Mouse (Mus musculus): ENCODE measurements around the gene Dmc1. TPM values are rescaled to one million over a fixed set of nuclear protein-coding genes. Genes with fewer than 3 reads are reported as not detected.
A peak's percentile ranks its signal among the peaks of the same experiment; 100 is the strongest.

Dmc1 gene
- polyA plus RNA-seq, 1 experiment from 2014 or later = 1.5 TPM

- Histone ChIP-seq H3K27ac (replicated peaks; ENCODE audit: low read depth, low read length) (no peak overlapping the region), H3K9me3 (replicated peaks; ENCODE audit: control insufficient read depth, low read length) (no peaks in the 10 kb centered on the region), H3K27me3 (ENCODE audit: control insufficient read depth, insufficient read depth, low read length) (no peaks in the 10 kb centered on the region), H3K4me3 (ENCODE audit: low read depth, low read length) (no peak overlapping the region), H3K4me2 (ENCODE audit: low read depth, low read length) (no peak overlapping the region), H3K36me3 (replicated peaks; ENCODE audit: control insufficient read depth, insufficient read depth, low read depth, low read length) (no peaks in the 10 kb centered on the region), H3K9ac (replicated peaks; ENCODE audit: low read length) (no peak overlapping the region), H3K4me1 (ENCODE audit: control insufficient read depth, insufficient read depth, low read length) (no peaks in the 10 kb centered on the region)
- WGBS = 73% methylated on average over 5 of the region's 5 CpGs
- DNase-seq (ENCODE audit: low spot score) (no peak), ATAC-seq (replicated peaks; ENCODE audit: insufficient number of reproducible peaks, low FRiP score, low TSS enrichment, low read depth) (no peak)
These were observed 52.3 kb downstream of the Dmc1 start for GRCm38 (mm10) chr15:79552566-79552965.

- Histone ChIP-seq H3K4me3 (ENCODE audit: low read depth, low read length) (no peak overlapping the region), H3K4me2 (ENCODE audit: low read depth, low read length) (no peak overlapping the region), H3K27me3 (ENCODE audit: control insufficient read depth, insufficient read depth, low read length) (no peaks in the 10 kb centered on the region), H3K27ac (replicated peaks; ENCODE audit: low read depth, low read length) (no peak overlapping the region), H3K36me3 (replicated peaks; ENCODE audit: control insufficient read depth, insufficient read depth, low read depth, low read length) (peaks cover 6% of the 10 kb centered on the region), H3K9me3 (replicated peaks; ENCODE audit: control insufficient read depth, low read length) (no peaks in the 10 kb centered on the region), H3K9ac (replicated peaks; ENCODE audit: low read length) (no peak overlapping the region), H3K4me1 (ENCODE audit: control insufficient read depth, insufficient read depth, low read length) (no peaks in the 10 kb centered on the region)
- 96% methylated on average over 2 of the region's 2 CpGs for WGBS
- DNase-seq (ENCODE audit: low spot score) (no peak), ATAC-seq (replicated peaks; ENCODE audit: insufficient number of reproducible peaks, low FRiP score, low TSS enrichment, low read depth) (no peak)
These were observed 56.7 kb downstream of the Dmc1 start for GRCm38 (mm10) chr15:79548226-79548625.

- peak; percentile 21; the same call in 1 of the 2 replicates for ATAC-seq (replicated peaks; ENCODE audit: insufficient number of reproducible peaks, low FRiP score, low TSS enrichment, low read depth)
- no peaks in the 10 kb centered on the region for H3K9me3 ChIP-seq (replicated peaks; ENCODE audit: control insufficient read depth, low read length)
- H3K9ac ChIP-seq (replicated peaks; ENCODE audit: low read length) = peak overlapping the region; percentile 82
- no peaks in the 10 kb centered on the region for H3K4me1 ChIP-seq (ENCODE audit: control insufficient read depth, insufficient read depth, low read length)
- peak overlapping the region; percentile 93 for H3K4me3 ChIP-seq (ENCODE audit: low read depth, low read length)
- H3K27ac ChIP-seq (replicated peaks; ENCODE audit: low read depth, low read length) = peak overlapping the region; percentile 95
- DNase-seq (ENCODE audit: low spot score) = no peak
- 80% methylated on average over 17 of the region's 17 CpGs for WGBS
- no peaks in the 10 kb centered on the region for H3K27me3 ChIP-seq (ENCODE audit: control insufficient read depth, insufficient read depth, low read length)
- peak overlapping the region; percentile 74 for H3K4me2 ChIP-seq (ENCODE audit: low read depth, low read length)
- H3K36me3 ChIP-seq (replicated peaks; ENCODE audit: control insufficient read depth, insufficient read depth, low read depth, low read length) = peaks cover 9% of the 10 kb centered on the region
These were observed 57.6 kb downstream of the Dmc1 start for GRCm38 (mm10) chr15:79547289-79547820.

- WGBS = 2% methylated on average over 84 of the region's 84 CpGs
- Histone ChIP-seq H3K27me3 (ENCODE audit: control insufficient read depth, insufficient read depth, low read length) (no peaks in the 10 kb centered on the region), H3K27ac (replicated peaks; ENCODE audit: low read depth, low read length) (peak within 1 kb of the TSS; percentile 95), H3K9me3 (replicated peaks; ENCODE audit: control insufficient read depth, low read length) (no peaks in the 10 kb centered on the region), H3K9ac (replicated peaks; ENCODE audit: low read length) (peak within 1 kb of the TSS; percentile 99), H3K4me3 (ENCODE audit: low read depth, low read length) (peak within 1 kb of the TSS; percentile 93), H3K4me2 (ENCODE audit: low read depth, low read length) (peak within 1 kb of the TSS; percentile 80), H3K36me3 (replicated peaks; ENCODE audit: control insufficient read depth, insufficient read depth, low read depth, low read length) (peaks cover 9% of the 10 kb centered on the region), H3K4me1 (ENCODE audit: control insufficient read depth, insufficient read depth, low read length) (no peaks in the 10 kb centered on the region)
- peak; percentile 99 for DNase-seq (ENCODE audit: low spot score)
- peak; percentile 94 for ATAC-seq (replicated peaks; ENCODE audit: insufficient number of reproducible peaks, low FRiP score, low TSS enrichment, low read depth)
These were observed 58.3 kb downstream of the Dmc1 start, which contains the start of gene Ddx17 for GRCm38 (mm10) chr15:79546410-79547288. Gene Ddx17 (minus strand): TSS chr15:79546741.

DNA sequence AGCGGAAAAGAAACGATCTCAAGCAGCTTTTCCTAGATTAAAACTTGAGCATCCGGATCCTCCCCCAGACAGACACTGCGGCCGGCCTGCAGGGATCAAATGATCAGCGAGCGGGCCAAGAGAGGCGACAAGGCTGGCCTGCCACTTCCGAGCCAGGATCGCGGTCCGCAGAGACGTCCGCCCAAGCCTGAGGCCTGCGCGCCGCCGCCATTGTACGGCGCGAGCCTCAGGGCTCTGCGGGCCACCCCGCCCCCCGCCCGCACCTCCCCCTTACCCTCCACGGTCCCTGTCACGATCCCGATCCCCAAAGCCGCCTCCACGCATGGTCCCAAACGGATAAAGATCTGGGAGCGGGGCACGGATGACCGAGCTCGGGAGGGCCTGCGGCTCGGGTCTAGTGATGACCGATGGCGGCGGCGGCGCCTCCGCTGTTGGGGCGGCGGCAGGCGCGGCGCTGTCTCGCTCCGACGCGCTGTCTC, 58.9 kb downstream of the Dmc1 start:
- Histone ChIP-seq H3K36me3 (replicated peaks; ENCODE audit: control insufficient read depth, insufficient read depth, low read depth, low read length) (peaks cover 12% of the 10 kb centered on the region), H3K9ac (replicated peaks; ENCODE audit: low read length) (peak overlapping the region; percentile 99), H3K9me3 (replicated peaks; ENCODE audit: control insufficient read depth, low read length) (no peaks in the 10 kb centered on the region), H3K4me2 (ENCODE audit: low read depth, low read length) (peak overlapping the region; percentile 80), H3K4me3 (ENCODE audit: low read depth, low read length) (peak overlapping the region; percentile 93), H3K4me1 (ENCODE audit: control insufficient read depth, insufficient read depth, low read length) (no peaks in the 10 kb centered on the region), H3K27me3 (ENCODE audit: control insufficient read depth, insufficient read depth, low read length) (no peaks in the 10 kb centered on the region), H3K27ac (replicated peaks; ENCODE audit: low read depth, low read length) (peak overlapping the region; percentile 95)
- DNase-seq (ENCODE audit: low spot score) (peak; percentile 59), ATAC-seq (replicated peaks; ENCODE audit: insufficient number of reproducible peaks, low FRiP score, low TSS enrichment, low read depth) (peak; percentile 67)
- WGBS = 0% methylated on average over 51 of the region's 52 CpGs

DNA sequence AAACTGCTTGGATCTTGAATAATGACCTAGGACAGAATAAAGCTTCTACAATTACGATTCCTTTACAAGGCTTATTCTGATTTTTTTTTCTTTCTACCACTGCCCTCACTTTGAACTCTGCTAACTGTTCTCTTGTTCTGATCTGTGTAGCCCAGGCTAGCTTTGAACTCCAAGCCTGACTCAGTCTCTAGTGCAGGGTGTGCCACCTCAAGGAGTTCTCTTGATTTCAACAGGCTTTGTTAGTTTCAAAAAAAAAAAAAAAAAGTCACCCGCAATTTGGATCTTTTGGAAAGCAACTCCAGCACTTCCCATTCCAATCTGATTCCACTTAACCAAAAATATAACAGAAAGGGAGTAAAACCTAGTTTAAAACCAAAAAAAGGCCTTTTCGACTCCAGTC, 59.4 kb downstream of the Dmc1 start:
- WGBS = 3% methylated on average over 3 of the region's 3 CpGs

GRCm38 (mm10) chr15:79543968-79544367, 60.9 kb downstream of the Dmc1 start:
- Histone ChIP-seq H3K27me3 (ENCODE audit: control insufficient read depth, insufficient read depth, low read length) (no peaks in the 10 kb centered on the region), H3K9ac (replicated peaks; ENCODE audit: low read length) (no peak overlapping the region), H3K9me3 (replicated peaks; ENCODE audit: control insufficient read depth, low read length) (no peaks in the 10 kb centered on the region), H3K4me3 (ENCODE audit: low read depth, low read length) (no peak overlapping the region; the same call in 1 of the 2 replicates), H3K4me1 (ENCODE audit: control insufficient read depth, insufficient read depth, low read length) (no peaks in the 10 kb centered on the region), H3K36me3 (replicated peaks; ENCODE audit: control insufficient read depth, insufficient read depth, low read depth, low read length) (peaks cover 27% of the 10 kb centered on the region), H3K4me2 (ENCODE audit: low read depth, low read length) (no peak overlapping the region), H3K27ac (replicated peaks; ENCODE audit: low read depth, low read length) (no peak overlapping the region)
- 94% methylated on average over 3 of the region's 3 CpGs for WGBS
- ATAC-seq (replicated peaks; ENCODE audit: insufficient number of reproducible peaks, low FRiP score, low TSS enrichment, low read depth) = no peak
- no peak for DNase-seq (ENCODE audit: low spot score)

More for the DNA sequence above, 59.4 kb downstream of the Dmc1 start:
- peak overlapping the region; percentile 99 for H3K9ac ChIP-seq (replicated peaks; ENCODE audit: low read length)
- peaks cover 16% of the 10 kb centered on the region for H3K36me3 ChIP-seq (replicated peaks; ENCODE audit: control insufficient read depth, insufficient read depth, low read depth, low read length)
- no peaks in the 10 kb centered on the region for H3K4me1 ChIP-seq (ENCODE audit: control insufficient read depth, insufficient read depth, low read length)
- ATAC-seq (replicated peaks; ENCODE audit: insufficient number of reproducible peaks, low FRiP score, low TSS enrichment, low read depth) (no peak), DNase-seq (ENCODE audit: low spot score) (no peak)
- H3K27ac ChIP-seq (replicated peaks; ENCODE audit: low read depth, low read length) = peak overlapping the region; percentile 95
- no peaks in the 10 kb centered on the region for H3K27me3 ChIP-seq (ENCODE audit: control insufficient read depth, insufficient read depth, low read length)
- H3K9me3 ChIP-seq (replicated peaks; ENCODE audit: control insufficient read depth, low read length) = no peaks in the 10 kb centered on the region
- peak overlapping the region; percentile 80 for H3K4me2 ChIP-seq (ENCODE audit: low read depth, low read length)
- peak overlapping the region; percentile 93 for H3K4me3 ChIP-seq (ENCODE audit: low read depth, low read length)

GRCm38 (mm10) chr15:79533796-79534195, 71.1 kb downstream of the Dmc1 start:
- Histone ChIP-seq H3K27ac (replicated peaks; ENCODE audit: low read depth, low read length) (no peak overlapping the region), H3K27me3 (ENCODE audit: control insufficient read depth, insufficient read depth, low read length) (no peaks in the 10 kb centered on the region), H3K36me3 (replicated peaks; ENCODE audit: control insufficient read depth, insufficient read depth, low read depth, low read length) (peaks cover 39% of the 10 kb centered on the region), H3K4me2 (ENCODE audit: low read depth, low read length) (no peak overlapping the region), H3K4me1 (ENCODE audit: control insufficient read depth, insufficient read depth, low read length) (no peaks in the 10 kb centered on the region), H3K9ac (replicated peaks; ENCODE audit: low read length) (no peak overlapping the region), H3K4me3 (ENCODE audit: low read depth, low read length) (no peak overlapping the region), H3K9me3 (replicated peaks; ENCODE audit: control insufficient read depth, low read length) (no peaks in the 10 kb centered on the region)
- 84% methylated on average over 3 of the region's 3 CpGs for WGBS
- DNase-seq (ENCODE audit: low spot score) (no peak), ATAC-seq (replicated peaks; ENCODE audit: insufficient number of reproducible peaks, low FRiP score, low TSS enrichment, low read depth) (0 out of 2 replicates have a peak, but pooled peaks have one; percentile 49)

All from embryonic facial prominence, embryonic 11.5 days (tissue).